Mouse (Mus musculus): ENCODE data around the gene Cmtm5. TPM values are rescaled to one million over a fixed set of nuclear protein-coding genes. Genes with fewer than 3 reads are reported as not detected.

Cmtm5 gene
- polyA plus RNA-seq (2015; fragmentation: Nextera tagmentation; extraction: Ambion mirVana) = 12.8 and 14.7 TPM in 2 replicates

DNA sequence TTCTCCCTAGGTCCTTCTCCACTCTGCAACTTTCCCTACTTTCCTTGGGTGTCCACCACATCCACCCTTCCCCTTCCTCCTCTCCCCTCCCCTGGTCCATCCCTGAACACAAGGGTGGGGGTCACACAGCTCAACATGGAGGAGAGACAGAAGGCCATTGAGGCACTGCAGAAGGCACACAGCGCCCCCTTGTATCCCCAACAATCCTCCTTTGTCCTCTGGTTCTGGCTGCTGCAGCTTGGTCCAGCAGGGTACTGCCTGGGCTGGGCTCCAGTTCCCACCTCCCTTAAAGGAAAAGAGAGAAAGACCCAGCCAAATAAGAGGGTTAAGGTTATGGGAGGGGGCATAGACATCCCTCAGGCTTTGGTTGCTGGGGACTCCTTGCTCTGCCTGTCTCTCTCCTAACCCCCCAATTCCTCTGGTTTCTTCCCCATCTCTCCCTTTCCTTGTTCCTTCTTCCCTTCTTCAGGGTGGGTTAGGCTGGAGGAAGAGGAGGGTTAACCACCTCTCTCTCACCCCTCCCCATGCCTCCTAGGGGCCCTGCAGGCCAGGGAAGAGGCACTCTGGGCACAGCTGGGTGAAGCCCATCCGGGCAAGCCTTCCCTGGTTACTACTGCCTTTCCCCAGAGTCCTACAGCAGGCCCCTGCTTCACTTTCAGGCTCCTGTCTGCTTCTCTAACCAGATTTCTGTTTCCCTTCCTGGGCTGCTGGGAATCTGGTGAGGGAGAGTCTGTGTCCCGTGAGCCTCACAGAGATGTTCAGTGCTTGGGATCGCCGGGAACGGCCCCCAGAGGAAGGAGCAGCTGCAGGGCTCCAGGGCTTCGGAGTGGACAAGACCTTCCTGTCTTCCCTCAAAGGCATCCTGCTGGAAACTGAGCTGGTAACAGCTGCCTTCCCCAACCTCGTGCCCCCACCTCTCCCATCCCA lies at the start of gene Cmtm5:
Cmtm5 (plus strand) TSS at position 358 of the 927 bp plus-strand sequence.
- H3K4me2 ChIP-seq = peak within 1 kb of the TSS; percentile 37
- H3K9me3 ChIP-seq = no peaks in the 10 kb centered on the region
- no peaks in the 10 kb centered on the region for H3K27me3 ChIP-seq
- peak; percentile 67 for ATAC-seq (ENCODE audit: low FRiP score, low read depth)
- WGBS = 24% methylated on average over 8 of the region's 8 CpGs
- H3K4me1 ChIP-seq (replicated peaks) = peaks cover 28% of the 10 kb centered on the region
- peak within 1 kb of the TSS; percentile 73 for H3K27ac ChIP-seq (replicated peaks)
- H3K9ac ChIP-seq = 0 out of 2 replicates have a peak within 1 kb of the TSS, but pooled peaks have one; percentile 10
- H3K4me3 ChIP-seq = no peak within 1 kb of the TSS
- H3K36me3 ChIP-seq = no peaks in the 10 kb centered on the region

DNA sequence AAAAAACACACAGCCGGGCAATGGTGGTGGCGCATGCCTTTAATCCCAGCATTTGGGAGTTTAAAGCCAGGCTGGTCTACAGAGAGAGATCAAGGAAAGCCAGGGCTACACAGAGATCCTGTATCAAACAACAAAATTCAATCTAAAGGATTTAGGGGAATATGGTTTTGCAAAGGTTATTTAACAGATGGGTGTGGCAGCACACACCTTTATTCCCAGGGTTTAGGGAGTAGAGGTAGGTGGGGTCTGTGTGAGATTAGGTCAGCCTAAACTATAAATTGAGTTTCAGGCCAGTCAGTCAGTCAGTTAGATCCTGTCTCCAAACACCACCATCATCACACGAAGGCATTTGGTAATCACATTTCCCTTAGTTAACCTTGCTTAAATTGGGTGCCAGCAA lies 43.9 kb upstream of the Cmtm5 start, which contains the start of gene Pabpn1:
Pabpn1 (plus strand) TSS at position 301 of the 400 bp plus-strand sequence.
- H3K27ac ChIP-seq (replicated peaks) = peak within 1 kb of the TSS; percentile 89
- no peaks in the 10 kb centered on the region for H3K27me3 ChIP-seq
- no peaks in the 10 kb centered on the region for H3K9me3 ChIP-seq
- peaks cover 18% of the 10 kb centered on the region for H3K36me3 ChIP-seq
- ATAC-seq (ENCODE audit: low FRiP score, low read depth) = no peak
- peak within 1 kb of the TSS; percentile 93 for H3K4me3 ChIP-seq
- H3K4me1 ChIP-seq (replicated peaks) = peaks cover 20% of the 10 kb centered on the region
- WGBS = 97% methylated on average over 3 of the region's 3 CpGs
- H3K9ac ChIP-seq = peak within 1 kb of the TSS; percentile 34
- H3K4me2 ChIP-seq = peak within 1 kb of the TSS; percentile 52

DNA sequence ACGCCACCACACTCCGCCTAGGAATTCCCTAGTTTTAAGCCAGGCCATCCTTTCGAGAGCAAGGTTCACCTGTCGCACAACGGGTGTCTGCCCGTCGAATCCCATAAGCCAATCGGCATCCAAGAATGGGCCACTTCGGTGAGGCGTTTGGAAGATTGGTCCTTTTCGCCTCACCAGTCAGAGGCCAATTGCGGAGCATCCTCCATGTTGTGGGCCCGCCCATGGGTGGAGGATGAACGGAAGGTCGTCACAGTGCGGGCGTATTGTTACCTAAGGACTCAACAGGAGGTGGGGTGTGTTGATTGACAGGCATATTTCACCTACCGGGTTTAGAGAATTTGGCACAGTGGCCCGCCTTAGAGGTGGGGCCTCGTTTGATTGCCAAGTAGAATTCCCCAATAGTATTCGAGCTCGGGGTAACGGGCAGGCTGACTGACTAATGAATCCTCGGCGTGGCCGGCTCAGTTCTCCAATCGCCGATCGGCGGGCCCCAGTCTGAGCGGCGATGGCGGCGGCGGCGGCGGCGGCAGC lies 42.3 kb upstream of the Cmtm5 start:
- H3K4me2 ChIP-seq = peak overlapping the region; percentile 52
- peak overlapping the region; percentile 93 for H3K4me3 ChIP-seq
- peaks cover 25% of the 10 kb centered on the region for H3K36me3 ChIP-seq
- H3K27ac ChIP-seq (replicated peaks) = peak overlapping the region; percentile 97
- no peaks in the 10 kb centered on the region for H3K9me3 ChIP-seq
- H3K27me3 ChIP-seq = no peaks in the 10 kb centered on the region
- ATAC-seq (ENCODE audit: low FRiP score, low read depth) = peak; percentile 98
- under 1% methylated on average over 38 of the region's 38 CpGs for WGBS
- peak overlapping the region; percentile 99 for H3K9ac ChIP-seq
- peaks cover 20% of the 10 kb centered on the region for H3K4me1 ChIP-seq (replicated peaks)

DNA sequence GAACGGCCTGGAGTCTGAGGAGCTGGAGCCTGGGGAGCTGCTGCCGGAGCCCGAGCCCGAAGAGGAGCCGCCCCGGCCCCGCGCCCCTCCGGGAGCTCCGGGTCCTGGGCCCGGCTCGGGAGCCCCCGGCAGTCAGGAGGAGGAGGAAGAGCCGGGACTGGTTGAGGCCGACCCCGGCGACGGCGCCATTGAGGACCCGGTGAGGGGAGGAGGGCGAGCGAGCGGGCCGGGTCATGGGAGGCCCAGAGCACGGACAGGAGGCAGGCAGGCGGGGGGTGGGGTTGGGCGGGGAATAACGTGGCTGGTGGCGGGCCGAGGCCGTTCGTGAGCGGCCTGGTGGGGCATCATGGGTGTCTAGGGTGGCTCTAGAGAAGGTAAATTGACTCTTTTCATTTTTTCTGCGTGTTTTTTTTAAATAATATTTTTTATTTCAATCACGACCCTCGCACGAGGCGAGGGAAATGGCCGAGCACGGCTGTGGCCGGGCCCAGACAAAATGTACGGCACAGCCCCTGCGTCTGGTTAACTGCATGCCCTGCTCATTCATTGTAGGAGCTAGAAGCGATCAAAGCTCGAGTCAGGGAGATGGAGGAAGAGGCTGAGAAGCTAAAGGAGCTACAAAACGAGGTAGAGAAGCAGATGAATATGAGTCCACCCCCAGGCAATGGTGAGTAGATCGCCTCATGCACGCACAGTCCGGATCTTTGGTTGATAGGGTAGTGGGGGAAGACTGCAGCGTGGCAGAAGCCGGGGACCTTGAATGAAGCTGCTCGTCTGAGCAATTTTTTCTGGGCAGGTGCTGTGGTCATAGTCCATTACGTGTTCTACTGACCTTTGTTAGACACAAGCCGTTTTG lies 41.5 kb upstream of the Cmtm5 start:
- H3K4me3 ChIP-seq = peak overlapping the region; percentile 93
- peak overlapping the region; percentile 97 for H3K27ac ChIP-seq (replicated peaks)
- WGBS = under 1% methylated on average over 54 of the region's 54 CpGs
- peaks cover 20% of the 10 kb centered on the region for H3K4me1 ChIP-seq (replicated peaks)
- peak; percentile 39 for ATAC-seq (ENCODE audit: low FRiP score, low read depth)
- no peaks in the 10 kb centered on the region for H3K27me3 ChIP-seq
- H3K36me3 ChIP-seq = peaks cover 28% of the 10 kb centered on the region
- no peaks in the 10 kb centered on the region for H3K9me3 ChIP-seq
- H3K4me2 ChIP-seq = peak overlapping the region; percentile 63
- H3K9ac ChIP-seq = peak overlapping the region; percentile 99

DNA sequence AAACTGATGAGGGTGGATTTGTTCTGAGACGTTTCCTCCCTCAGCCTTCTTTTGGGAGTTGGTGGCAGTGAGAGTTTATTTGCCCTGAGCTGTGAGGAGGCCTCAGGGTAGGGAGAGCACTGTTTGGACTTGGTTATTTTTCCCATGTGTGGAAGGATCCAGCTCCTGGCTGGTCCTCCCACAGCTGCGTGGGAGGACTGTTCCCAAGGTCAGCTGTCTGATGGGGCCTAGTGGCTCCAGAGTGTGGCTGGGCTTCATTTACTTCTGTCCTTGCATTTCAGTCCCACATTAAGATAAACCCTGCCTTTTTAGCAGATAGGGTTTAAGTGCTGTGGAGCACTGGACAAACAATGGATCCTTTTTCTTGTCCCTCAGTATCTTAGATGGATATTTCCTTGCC lies 38.6 kb upstream of the Cmtm5 start:
- Histone ChIP-seq H3K36me3 (peaks cover 28% of the 10 kb centered on the region), H3K4me2 (no peak overlapping the region), H3K27me3 (no peaks in the 10 kb centered on the region), H3K9me3 (no peaks in the 10 kb centered on the region), H3K27ac (replicated peaks) (no peak overlapping the region), H3K4me3 (no peak overlapping the region), H3K9ac (no peak overlapping the region), H3K4me1 (replicated peaks) (peaks cover 20% of the 10 kb centered on the region)
- WGBS = 70% methylated on average over 2 of the region's 2 CpGs
- ATAC-seq (ENCODE audit: low FRiP score, low read depth) = no peak

DNA sequence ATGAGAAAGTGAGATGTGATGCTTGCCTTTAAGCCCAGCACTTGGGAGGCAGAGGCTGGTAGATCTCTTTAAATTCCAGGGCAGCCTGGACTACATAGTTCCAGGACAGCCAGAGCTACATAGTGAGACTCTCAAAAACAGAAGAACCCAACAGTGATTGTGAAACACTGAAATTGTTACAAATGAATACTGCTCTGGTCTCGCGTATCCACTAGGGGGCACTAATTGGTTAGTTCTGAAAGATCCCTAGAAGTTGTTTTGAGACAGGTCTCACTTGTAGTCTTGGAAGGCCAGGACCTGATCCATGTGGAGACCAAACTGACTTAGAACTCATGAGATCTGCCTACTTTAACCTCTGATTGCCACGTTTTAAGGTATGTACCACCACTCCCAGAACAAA lies 35.7 kb upstream of the Cmtm5 start:
- peak; percentile 42 for ATAC-seq (ENCODE audit: low FRiP score, low read depth)
- Histone ChIP-seq H3K4me1 (replicated peaks) (peaks cover 13% of the 10 kb centered on the region), H3K4me3 (no peak overlapping the region), H3K9me3 (no peaks in the 10 kb centered on the region), H3K36me3 (peaks cover 42% of the 10 kb centered on the region), H3K9ac (no peak overlapping the region), H3K27me3 (no peaks in the 10 kb centered on the region), H3K27ac (replicated peaks) (peak overlapping the region; percentile 49; the same call in 1 of the 2 replicates), H3K4me2 (no peak overlapping the region)
- WGBS = 0% methylated on average over 3 of the region's 3 CpGs

DNA sequence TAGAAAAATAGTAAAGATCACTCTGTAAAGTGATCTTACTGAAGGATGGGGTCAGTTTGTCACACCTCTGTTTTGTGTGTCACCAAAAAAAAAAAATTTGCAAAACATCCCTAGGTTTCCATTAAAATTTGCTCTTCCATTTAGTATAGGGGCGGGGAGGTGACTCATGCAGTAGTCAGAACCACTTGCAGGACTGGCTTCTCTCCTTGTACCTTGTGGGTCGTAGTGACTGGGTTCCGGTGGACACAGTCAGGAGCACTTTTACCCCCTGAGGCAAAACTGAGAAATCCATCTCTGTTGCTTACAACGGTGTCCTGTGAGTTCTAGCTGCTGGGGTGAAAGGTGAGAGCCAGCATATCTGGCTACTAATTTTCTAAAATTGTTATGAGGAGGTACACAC lies 32.4 kb upstream of the Cmtm5 start:
- Histone ChIP-seq H3K27ac (replicated peaks) (no peak overlapping the region), H3K9me3 (no peaks in the 10 kb centered on the region), H3K9ac (no peak overlapping the region), H3K4me2 (no peak overlapping the region), H3K27me3 (no peaks in the 10 kb centered on the region), H3K4me1 (replicated peaks) (peaks cover 7% of the 10 kb centered on the region; the same call in 1 of the 2 replicates), H3K4me3 (no peak overlapping the region), H3K36me3 (peaks cover 41% of the 10 kb centered on the region)
- WGBS = 89% methylated on average over 4 of the region's 4 CpGs
- ATAC-seq (ENCODE audit: low FRiP score, low read depth) = no peak

DNA sequence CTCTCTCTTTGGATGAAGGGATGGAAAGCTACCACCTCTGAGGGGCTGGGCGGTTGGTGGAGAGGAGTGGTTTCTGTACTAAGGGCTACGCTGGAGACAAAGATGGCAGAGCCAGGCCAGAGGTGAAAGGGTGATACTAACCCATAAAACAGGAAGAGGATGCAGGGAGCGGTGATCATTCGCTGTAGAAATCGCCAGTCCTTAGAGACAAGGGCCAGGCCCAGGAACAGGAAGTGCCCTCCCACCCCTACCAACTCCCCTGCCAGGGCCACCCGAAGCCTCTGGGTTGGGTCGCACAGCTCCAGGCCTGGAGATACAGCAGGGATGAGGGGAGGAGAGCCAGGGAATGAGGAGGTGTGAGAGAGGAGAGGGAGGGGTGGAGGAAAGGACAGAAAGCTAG lies 27.4 kb upstream of the Cmtm5 start:
- no peak overlapping the region for H3K4me2 ChIP-seq
- H3K4me1 ChIP-seq (replicated peaks) = peaks cover 43% of the 10 kb centered on the region
- no peak overlapping the region for H3K4me3 ChIP-seq
- no peaks in the 10 kb centered on the region for H3K27me3 ChIP-seq
- H3K27ac ChIP-seq (replicated peaks) = no peak overlapping the region
- peaks cover 42% of the 10 kb centered on the region for H3K36me3 ChIP-seq
- H3K9ac ChIP-seq = no peak overlapping the region
- ATAC-seq (ENCODE audit: low FRiP score, low read depth) = no peak
- no peaks in the 10 kb centered on the region for H3K9me3 ChIP-seq
- 87% methylated on average over 7 of the region's 7 CpGs for WGBS

DNA sequence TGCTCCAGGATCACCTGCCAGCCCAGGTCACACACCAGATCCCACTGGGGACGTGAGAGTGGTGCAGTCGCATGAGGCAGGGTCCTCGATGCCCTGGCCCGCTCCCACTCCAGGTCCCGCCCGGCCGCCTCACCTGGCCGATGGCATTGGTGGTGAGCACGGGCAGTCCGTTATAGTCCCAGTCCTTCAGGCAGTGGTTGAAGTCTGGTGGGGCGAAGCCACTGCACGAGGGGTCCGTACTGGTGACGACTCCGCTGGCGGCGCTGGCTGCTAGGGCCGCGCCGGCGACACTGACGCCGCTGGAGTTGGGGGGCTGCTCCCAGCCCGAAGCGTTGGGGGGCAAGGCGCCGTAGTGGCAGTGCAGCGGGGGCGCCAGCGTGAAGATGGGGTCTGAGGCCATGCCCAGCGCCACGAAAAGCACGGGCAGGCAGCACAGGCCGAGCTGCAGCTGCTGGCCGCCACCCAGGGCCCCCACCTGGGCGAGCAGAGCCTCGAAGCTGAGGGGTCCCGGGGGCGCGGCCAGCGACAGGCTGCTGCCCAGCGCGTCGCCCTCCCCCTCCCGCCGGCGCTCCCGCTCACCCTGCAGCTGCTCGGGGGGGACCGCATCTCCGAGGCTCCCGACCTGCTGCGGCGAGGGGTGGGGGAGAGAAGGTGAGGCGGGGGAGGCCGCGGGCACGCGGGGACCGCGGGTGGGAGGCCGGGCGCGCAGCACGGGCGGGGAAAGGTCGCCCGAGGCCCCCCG lies 23.8 kb upstream of the Cmtm5 start:
- H3K27ac ChIP-seq (replicated peaks) = peak overlapping the region; percentile 96
- WGBS = 1% methylated on average over 62 of the region's 69 CpGs
- peaks cover 45% of the 10 kb centered on the region for H3K4me1 ChIP-seq (replicated peaks)
- H3K9ac ChIP-seq = peak overlapping the region; percentile 98
- no peaks in the 10 kb centered on the region for H3K27me3 ChIP-seq
- peak overlapping the region; percentile 93 for H3K4me3 ChIP-seq
- H3K36me3 ChIP-seq = peaks cover 19% of the 10 kb centered on the region
- peak overlapping the region; percentile 89 for H3K4me2 ChIP-seq
- H3K9me3 ChIP-seq = no peaks in the 10 kb centered on the region
- peak; percentile 62 for ATAC-seq (ENCODE audit: low FRiP score, low read depth)

DNA sequence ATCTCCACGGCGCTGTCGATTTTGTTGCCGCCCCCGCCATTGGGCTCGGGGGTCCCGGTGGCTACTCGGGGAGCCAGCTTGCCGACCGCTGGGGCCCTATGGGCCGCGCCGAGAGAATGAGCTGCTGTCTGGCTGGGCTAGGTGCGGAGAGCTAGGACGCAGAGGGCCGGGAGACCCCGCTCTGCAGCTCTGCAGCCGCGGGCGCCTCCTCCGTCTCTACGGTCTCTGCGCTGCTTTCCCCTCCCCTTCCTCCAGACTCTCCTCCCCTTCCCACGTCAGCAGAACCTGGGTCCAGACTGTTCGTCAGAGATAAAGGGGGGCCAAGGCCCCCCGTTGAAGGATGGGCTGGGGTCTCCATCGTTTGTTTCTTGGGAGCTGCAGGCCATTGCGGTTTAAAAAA lies 23.2 kb upstream of the Cmtm5 start, which contains the start of gene Slc22a17:
Slc22a17 (minus strand) TSS at position 247 of the 400 bp plus-strand sequence.
- H3K4me2 ChIP-seq = peak within 1 kb of the TSS; percentile 89
- peak; percentile 95 for ATAC-seq (ENCODE audit: low FRiP score, low read depth)
- H3K4me3 ChIP-seq = peak within 1 kb of the TSS; percentile 93
- peak within 1 kb of the TSS; percentile 96 for H3K27ac ChIP-seq (replicated peaks)
- WGBS = 0% methylated on average over 28 of the region's 28 CpGs
- no peaks in the 10 kb centered on the region for H3K27me3 ChIP-seq
- H3K9me3 ChIP-seq = no peaks in the 10 kb centered on the region
- H3K4me1 ChIP-seq (replicated peaks) = peaks cover 45% of the 10 kb centered on the region
- peaks cover 13% of the 10 kb centered on the region for H3K36me3 ChIP-seq
- H3K9ac ChIP-seq = peak within 1 kb of the TSS; percentile 98

DNA sequence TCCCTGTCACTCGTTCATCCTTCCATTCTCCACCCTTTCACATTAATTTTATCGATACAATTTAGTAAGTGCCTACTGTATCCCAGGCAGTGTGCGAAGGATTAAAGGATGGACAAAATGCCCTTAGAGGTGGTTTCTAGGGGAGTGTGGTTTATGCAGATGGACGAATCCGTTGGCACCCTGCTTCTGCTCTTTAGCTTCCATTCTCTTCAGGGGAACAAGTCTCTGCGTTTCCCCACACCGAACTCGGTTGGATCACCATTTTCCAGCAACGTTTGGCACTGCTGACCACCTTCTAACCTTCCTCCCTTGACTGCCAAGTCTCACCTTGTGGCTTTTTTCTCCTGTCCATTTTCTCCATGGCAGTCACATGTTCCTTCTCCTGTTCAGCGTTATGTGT lies 22.7 kb upstream of the Cmtm5 start:
- Histone ChIP-seq H3K4me1 (replicated peaks) (peaks cover 40% of the 10 kb centered on the region), H3K36me3 (peaks cover 10% of the 10 kb centered on the region), H3K9me3 (no peaks in the 10 kb centered on the region), H3K27ac (replicated peaks) (peak overlapping the region; percentile 96), H3K4me3 (peak overlapping the region; percentile 93), H3K27me3 (no peaks in the 10 kb centered on the region), H3K4me2 (peak overlapping the region; percentile 89), H3K9ac (peak overlapping the region; percentile 98)
- ATAC-seq (ENCODE audit: low FRiP score, low read depth) = no peak; the same call in 1 of the 2 replicates
- WGBS = 9% methylated on average over 10 of the region's 10 CpGs
